Mouse (Mus musculus): ENCODE measurements at regions not wholly inside any gene's neighbourhood (a gene's known extent, or its start where the extent isn't known, plus 50 kb on each side); places are given as distances from the start of the nearest gene placed in this dataset.

- WGBS = 91% methylated on average over 1 of the region's 1 CpGs
Measured at GRCm38 (mm10) chr9:113478761-113479265, 229.2 kb downstream of the Pdcd6ip start.

GRCm38 (mm10) chr9:113471781-113472180, 236.3 kb downstream of the Pdcd6ip start:
- Histone ChIP-seq H3K27me3 (ENCODE audit: control insufficient read depth, insufficient read depth, low read length) (no peaks in the 10 kb centered on the region), H3K36me3 (ENCODE audit: control insufficient read depth, insufficient read depth, low read length) (no peaks in the 10 kb centered on the region), H3K4me2 (replicated peaks; ENCODE audit: low read depth, low read length) (no peak overlapping the region), H3K4me1 (replicated peaks; ENCODE audit: control insufficient read depth, insufficient read depth, low read length) (no peaks in the 10 kb centered on the region), H3K9me3 (ENCODE audit: control insufficient read depth, low read length) (no peaks in the 10 kb centered on the region), H3K27ac (ENCODE audit: low read depth, low read length) (no peak overlapping the region), H3K9ac (ENCODE audit: low read depth, low read length) (no peak overlapping the region), H3K4me3 (ENCODE audit: low read depth, low read length) (no peak overlapping the region)
- ATAC-seq (ENCODE audit: low FRiP score) (no peak), DNase-seq (ENCODE audit: low spot score) (no peak)
- 91% methylated on average over 6 of the region's 6 CpGs for WGBS

More at GRCm38 (mm10) chr9:113478761-113479265, 229.2 kb downstream of the Pdcd6ip start:
- no peak overlapping the region for H3K4me3 ChIP-seq (ENCODE audit: low read depth, low read length)
- no peak overlapping the region for H3K27ac ChIP-seq (ENCODE audit: low read depth, low read length)
- H3K9me3 ChIP-seq (ENCODE audit: control insufficient read depth, low read length) = no peaks in the 10 kb centered on the region
- DNase-seq (ENCODE audit: low spot score) (no peak), ATAC-seq (ENCODE audit: low FRiP score) (no peak)
- no peak overlapping the region for H3K9ac ChIP-seq (ENCODE audit: low read depth, low read length)
- H3K4me2 ChIP-seq (replicated peaks; ENCODE audit: low read depth, low read length) = no peak overlapping the region
- no peaks in the 10 kb centered on the region for H3K4me1 ChIP-seq (replicated peaks; ENCODE audit: control insufficient read depth, insufficient read depth, low read length)
- no peaks in the 10 kb centered on the region for H3K27me3 ChIP-seq (ENCODE audit: control insufficient read depth, insufficient read depth, low read length)
- no peaks in the 10 kb centered on the region for H3K36me3 ChIP-seq (ENCODE audit: control insufficient read depth, insufficient read depth, low read length)

- WGBS = 19% methylated on average over 2 of the region's 2 CpGs
- Histone ChIP-seq H3K9me3 (ENCODE audit: control insufficient read depth, low read length) (no peaks in the 10 kb centered on the region), H3K4me2 (replicated peaks; ENCODE audit: low read depth, low read length) (no peak overlapping the region)
Measured at GRCm38 (mm10) chr9:113462888-113463287, 245.2 kb downstream of the Pdcd6ip start.

GRCm38 (mm10) chr9:113462267-113462887, 245.7 kb downstream of the Pdcd6ip start:
- Histone ChIP-seq H3K4me1 (replicated peaks; ENCODE audit: control insufficient read depth, insufficient read depth, low read length) (no peaks in the 10 kb centered on the region), H3K4me3 (ENCODE audit: low read depth, low read length) (no peak overlapping the region), H3K36me3 (ENCODE audit: control insufficient read depth, insufficient read depth, low read length) (no peaks in the 10 kb centered on the region), H3K4me2 (replicated peaks; ENCODE audit: low read depth, low read length) (no peak overlapping the region), H3K9me3 (ENCODE audit: control insufficient read depth, low read length) (no peaks in the 10 kb centered on the region), H3K27ac (ENCODE audit: low read depth, low read length) (no peak overlapping the region), H3K9ac (ENCODE audit: low read depth, low read length) (no peak overlapping the region), H3K27me3 (ENCODE audit: control insufficient read depth, insufficient read depth, low read length) (no peaks in the 10 kb centered on the region)
- 65% methylated on average over 1 of the region's 1 CpGs for WGBS
- ATAC-seq (ENCODE audit: low FRiP score) (peak; percentile 88), DNase-seq (ENCODE audit: low spot score) (peak; percentile 46)

More at GRCm38 (mm10) chr9:113462888-113463287, 245.2 kb downstream of the Pdcd6ip start:
- Histone ChIP-seq H3K36me3 (ENCODE audit: control insufficient read depth, insufficient read depth, low read length) (no peaks in the 10 kb centered on the region), H3K4me3 (ENCODE audit: low read depth, low read length) (no peak overlapping the region), H3K27me3 (ENCODE audit: control insufficient read depth, insufficient read depth, low read length) (no peaks in the 10 kb centered on the region), H3K9ac (ENCODE audit: low read depth, low read length) (no peak overlapping the region), H3K27ac (ENCODE audit: low read depth, low read length) (no peak overlapping the region), H3K4me1 (replicated peaks; ENCODE audit: control insufficient read depth, insufficient read depth, low read length) (no peaks in the 10 kb centered on the region)
- ATAC-seq (ENCODE audit: low FRiP score) (peak; percentile 43), DNase-seq (ENCODE audit: low spot score) (no peak)

GRCm38 (mm10) chr9:113459885-113460284, 248.2 kb downstream of the Pdcd6ip start:
- H3K36me3 ChIP-seq (ENCODE audit: control insufficient read depth, insufficient read depth, low read length) = no peaks in the 10 kb centered on the region
- no peak overlapping the region for H3K4me2 ChIP-seq (replicated peaks; ENCODE audit: low read depth, low read length)
- no peaks in the 10 kb centered on the region for H3K4me1 ChIP-seq (replicated peaks; ENCODE audit: control insufficient read depth, insufficient read depth, low read length)
- no peak overlapping the region for H3K4me3 ChIP-seq (ENCODE audit: low read depth, low read length)
- no peaks in the 10 kb centered on the region for H3K27me3 ChIP-seq (ENCODE audit: control insufficient read depth, insufficient read depth, low read length)
- ATAC-seq (ENCODE audit: low FRiP score) (no peak), DNase-seq (ENCODE audit: low spot score) (no peak)
- no peaks in the 10 kb centered on the region for H3K9me3 ChIP-seq (ENCODE audit: control insufficient read depth, low read length)
- no peak overlapping the region for H3K9ac ChIP-seq (ENCODE audit: low read depth, low read length)
- no peak overlapping the region for H3K27ac ChIP-seq (ENCODE audit: low read depth, low read length)
- WGBS = 76% methylated on average over 5 of the region's 5 CpGs

- Histone ChIP-seq H3K4me1 (replicated peaks; ENCODE audit: control insufficient read depth, insufficient read depth, low read length) (no peaks in the 10 kb centered on the region), H3K9ac (ENCODE audit: low read depth, low read length) (no peak overlapping the region), H3K4me3 (ENCODE audit: low read depth, low read length) (no peak overlapping the region), H3K27ac (ENCODE audit: low read depth, low read length) (no peak overlapping the region), H3K4me2 (replicated peaks; ENCODE audit: low read depth, low read length) (no peak overlapping the region), H3K36me3 (ENCODE audit: control insufficient read depth, insufficient read depth, low read length) (no peaks in the 10 kb centered on the region), H3K9me3 (ENCODE audit: control insufficient read depth, low read length) (no peaks in the 10 kb centered on the region), H3K27me3 (ENCODE audit: control insufficient read depth, insufficient read depth, low read length) (no peaks in the 10 kb centered on the region)
- ATAC-seq (ENCODE audit: low FRiP score) (no peak), DNase-seq (ENCODE audit: low spot score) (no peak)
- WGBS = 50% methylated on average over 2 of the region's 2 CpGs
Measured at GRCm38 (mm10) chr9:113459221-113459620, 248.8 kb downstream of the Pdcd6ip start.

GRCm38 (mm10) chr9:113458741-113459154, 249.3 kb downstream of the Pdcd6ip start:
- no peaks in the 10 kb centered on the region for H3K4me1 ChIP-seq (replicated peaks; ENCODE audit: control insufficient read depth, insufficient read depth, low read length)
- no peaks in the 10 kb centered on the region for H3K27me3 ChIP-seq (ENCODE audit: control insufficient read depth, insufficient read depth, low read length)
- ATAC-seq (ENCODE audit: low FRiP score) (no peak), DNase-seq (ENCODE audit: low spot score) (no peak)
- no peaks in the 10 kb centered on the region for H3K36me3 ChIP-seq (ENCODE audit: control insufficient read depth, insufficient read depth, low read length)
- no peaks in the 10 kb centered on the region for H3K9me3 ChIP-seq (ENCODE audit: control insufficient read depth, low read length)
- no peak overlapping the region for H3K4me3 ChIP-seq (ENCODE audit: low read depth, low read length)
- no peak overlapping the region for H3K9ac ChIP-seq (ENCODE audit: low read depth, low read length)
- WGBS = 18% methylated on average over 5 of the region's 5 CpGs
- no peak overlapping the region for H3K4me2 ChIP-seq (replicated peaks; ENCODE audit: low read depth, low read length)
- no peak overlapping the region for H3K27ac ChIP-seq (ENCODE audit: low read depth, low read length)

GRCm38 (mm10) chr9:113457169-113457850, 250.7 kb downstream of the Pdcd6ip start:
- Histone ChIP-seq H3K4me2 (replicated peaks; ENCODE audit: low read depth, low read length) (no peak overlapping the region), H3K27ac (ENCODE audit: low read depth, low read length) (no peak overlapping the region), H3K36me3 (ENCODE audit: control insufficient read depth, insufficient read depth, low read length) (no peaks in the 10 kb centered on the region), H3K27me3 (ENCODE audit: control insufficient read depth, insufficient read depth, low read length) (no peaks in the 10 kb centered on the region), H3K9me3 (ENCODE audit: control insufficient read depth, low read length) (no peaks in the 10 kb centered on the region), H3K9ac (ENCODE audit: low read depth, low read length) (no peak overlapping the region), H3K4me3 (ENCODE audit: low read depth, low read length) (no peak overlapping the region), H3K4me1 (replicated peaks; ENCODE audit: control insufficient read depth, insufficient read depth, low read length) (no peaks in the 10 kb centered on the region)
- DNase-seq (ENCODE audit: low spot score) (no peak), ATAC-seq (ENCODE audit: low FRiP score) (no peak)
- 86% methylated on average over 13 of the region's 13 CpGs for WGBS

- Histone ChIP-seq H3K9me3 (ENCODE audit: control insufficient read depth, low read length) (no peaks in the 10 kb centered on the region), H3K4me3 (ENCODE audit: low read depth, low read length) (no peak overlapping the region), H3K4me2 (replicated peaks; ENCODE audit: low read depth, low read length) (no peak overlapping the region), H3K27ac (ENCODE audit: low read depth, low read length) (no peak overlapping the region), H3K27me3 (ENCODE audit: control insufficient read depth, insufficient read depth, low read length) (no peaks in the 10 kb centered on the region), H3K36me3 (ENCODE audit: control insufficient read depth, insufficient read depth, low read length) (no peaks in the 10 kb centered on the region), H3K9ac (ENCODE audit: low read depth, low read length) (no peak overlapping the region), H3K4me1 (replicated peaks; ENCODE audit: control insufficient read depth, insufficient read depth, low read length) (no peaks in the 10 kb centered on the region)
- ATAC-seq (ENCODE audit: low FRiP score) (no peak), DNase-seq (ENCODE audit: low spot score) (no peak)
- 87% methylated on average over 5 of the region's 5 CpGs for WGBS
Measured at GRCm38 (mm10) chr9:113455577-113455976, 252.5 kb downstream of the Pdcd6ip start.

Data from hindbrain, embryonic 11.5 days (tissue).